Mouse (Mus musculus): ENCODE results near the gene a. TPM values are rescaled to one million over a fixed set of nuclear protein-coding genes. Genes with fewer than 3 reads are reported as not detected.
A peak's percentile ranks its signal among the peaks of the same experiment; 100 is the strongest.
"Not testable (repeated sequence)": the region's sequence is repeated elsewhere in the genome, so short reads cannot be mapped to it uniquely, and the experiment has no call there.

The a gene
- total RNA-seq, 2 experiments from 2014 or later, result not detected

- intact Hi-C loops (cut with DNase I), result no loop called here
- no peak overlapping the region for H3K4me3 ChIP-seq
- no peak for TF ChIP-seq CTCF (IDR thresholded peaks at IDR 0.05)
- no peak overlapping the region for H3K27ac ChIP-seq
- DNase-seq, result no peak
Observed at GRCm38 (mm10) chr2:154917866-154918641, 126.9 kb downstream of the a start.

GRCm38 (mm10) chr2:154920896-154921295, 129.7 kb downstream of the a start:
- no peak overlapping the region for H3K27ac ChIP-seq
- no peak overlapping the region for H3K4me3 ChIP-seq
- DNase-seq, result no peak
- no peak for TF ChIP-seq CTCF (IDR thresholded peaks at IDR 0.05)
- intact Hi-C loops (cut with DNase I), result no loop called here

- H3K27ac ChIP-seq; DNase-seq; intact Hi-C loops (cut with DNase I); H3K4me3 ChIP-seq: not testable (repeated sequence)
Observed at GRCm38 (mm10) chr2:154922134-154922533, 130.9 kb downstream of the a start.

- TF ChIP-seq CTCF (IDR thresholded peaks at IDR 0.05), result no peak
- no peak overlapping the region for H3K27ac ChIP-seq
- no peak overlapping the region for H3K4me3 ChIP-seq
- DNase-seq, result no peak
- intact Hi-C loops (cut with DNase I), result no loop called here
Observed at GRCm38 (mm10) chr2:154925411-154926031, 134.3 kb downstream of the a start.

GRCm38 (mm10) chr2:154926843-154927242, 135.6 kb downstream of the a start:
- H3K4me3 ChIP-seq, result no peak overlapping the region
- DNase-seq, result no peak
- intact Hi-C loops (cut with DNase I), result no loop called here
- H3K27ac ChIP-seq, result no peak overlapping the region
- TF ChIP-seq CTCF (IDR thresholded peaks at IDR 0.05), result no peak

- TF ChIP-seq CTCF (IDR thresholded peaks at IDR 0.05), result no peak
- intact Hi-C loops (cut with DNase I), result no loop called here
- Histone ChIP-seq H3K27ac (no peak overlapping the region), H3K4me3 (no peak overlapping the region)
- no peak for DNase-seq
Observed at GRCm38 (mm10) chr2:154928298-154928697, 137.1 kb downstream of the a start.

- no peak overlapping the region for H3K27ac ChIP-seq
- TF ChIP-seq CTCF (IDR thresholded peaks at IDR 0.05), result peak; percentile 5; the same call in 1 of the 2 replicates
- H3K4me3 ChIP-seq, result no peak overlapping the region
- no peak for DNase-seq
- intact Hi-C loops (cut with DNase I), result no loop called here
Observed at GRCm38 (mm10) chr2:154933884-154934283, 142.7 kb downstream of the a start.

GRCm38 (mm10) chr2:154936106-154936505, 144.9 kb downstream of the a start:
- Histone ChIP-seq H3K4me3 (no peak overlapping the region), H3K27ac (no peak overlapping the region)
- intact Hi-C loops (cut with DNase I), result no loop called here
- TF ChIP-seq CTCF (IDR thresholded peaks at IDR 0.05), result no peak
- no peak for DNase-seq

GRCm38 (mm10) chr2:154936536-154937155, 145.4 kb downstream of the a start:
- H3K4me3 ChIP-seq, result no peak overlapping the region
- no peak overlapping the region for H3K27ac ChIP-seq
- TF ChIP-seq CTCF (IDR thresholded peaks at IDR 0.05), result no peak
- intact Hi-C loops (cut with DNase I), result no loop called here
- no peak for DNase-seq

- intact Hi-C loops (cut with DNase I), result no loop called here
- no peak overlapping the region for H3K4me3 ChIP-seq
- DNase-seq, result no peak
- TF ChIP-seq CTCF (IDR thresholded peaks at IDR 0.05), result no peak
- H3K27ac ChIP-seq, result no peak overlapping the region
Observed at GRCm38 (mm10) chr2:154937547-154938390, 146.6 kb downstream of the a start.

- no peak for DNase-seq
- Histone ChIP-seq H3K4me3 (no peak overlapping the region), H3K27ac (no peak overlapping the region)
- intact Hi-C loops (cut with DNase I), result loop anchor here (2.0 to 10.0 kb wide), 5 partner anchors 35 to 527 kb away; partner anchors contain the start of gene Necab3
- TF ChIP-seq CTCF (IDR thresholded peaks at IDR 0.05), result no peak
Observed at GRCm38 (mm10) chr2:154941952-154942351, 150.8 kb downstream of the a start.

GRCm38 (mm10) chr2:154942546-154942945, 151.3 kb downstream of the a start:
- intact Hi-C loops (cut with DNase I), result loop anchor here (2.0 to 10.0 kb wide), 5 partner anchors 35 to 528 kb away; partner anchors contain the start of gene Necab3
- DNase-seq, result no peak
- TF ChIP-seq CTCF (IDR thresholded peaks at IDR 0.05), result no peak
- Histone ChIP-seq H3K27ac (no peak overlapping the region), H3K4me3 (no peak overlapping the region)

Data from gastrocnemius, adult 2 months (tissue).